Mouse (Mus musculus): ENCODE measurements at regions not wholly inside any gene's neighbourhood (a gene's known extent, or its start where the extent isn't known, plus 50 kb on each side); places are given as distances from the start of the nearest gene placed in this dataset.

DNA sequence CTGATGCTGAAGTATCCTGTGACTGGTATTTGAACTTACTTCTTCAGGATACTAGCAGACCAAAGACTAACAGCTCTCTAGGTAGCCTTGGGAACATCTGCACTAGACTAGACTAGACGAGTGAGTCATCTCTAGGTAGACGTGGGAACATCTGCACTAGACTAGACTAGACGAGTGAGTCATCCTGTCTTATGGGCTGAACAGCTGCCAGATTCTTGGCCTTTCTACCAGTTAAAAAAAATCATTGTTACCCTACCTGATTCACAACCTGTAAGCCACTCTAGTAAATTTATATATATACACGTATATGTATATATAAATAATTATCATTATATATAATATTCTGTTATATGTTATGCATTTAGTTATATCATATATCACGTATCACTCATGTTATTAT is 307.8 kb downstream of the Kctd12 start:
- in situ Hi-C loops (cut with MboI; ENCODE audit: unreplicated experiment in 2 of 2), result no loop called here

DNA sequence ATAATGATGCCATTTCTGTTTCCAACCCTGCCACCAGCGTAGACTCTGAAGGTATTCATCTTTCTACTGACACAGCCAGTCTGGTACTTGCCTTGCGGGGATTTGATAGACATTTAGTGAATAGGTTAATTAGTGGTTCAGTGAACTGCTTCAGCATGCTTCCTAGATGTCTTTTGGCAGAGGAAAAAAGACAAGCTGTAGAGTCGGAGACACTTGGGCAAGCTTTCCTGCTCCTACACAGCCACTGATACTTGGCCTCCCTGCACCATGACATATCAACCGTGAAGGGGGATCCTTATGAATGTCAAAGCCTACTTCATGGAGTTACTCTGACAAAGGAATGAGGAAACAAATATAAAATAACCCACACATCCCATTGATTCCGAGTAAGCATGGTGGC is 308.7 kb downstream of the Kctd12 start:
- in situ Hi-C loops (cut with MboI; ENCODE audit: unreplicated experiment in 2 of 2), result no loop called here

DNA sequence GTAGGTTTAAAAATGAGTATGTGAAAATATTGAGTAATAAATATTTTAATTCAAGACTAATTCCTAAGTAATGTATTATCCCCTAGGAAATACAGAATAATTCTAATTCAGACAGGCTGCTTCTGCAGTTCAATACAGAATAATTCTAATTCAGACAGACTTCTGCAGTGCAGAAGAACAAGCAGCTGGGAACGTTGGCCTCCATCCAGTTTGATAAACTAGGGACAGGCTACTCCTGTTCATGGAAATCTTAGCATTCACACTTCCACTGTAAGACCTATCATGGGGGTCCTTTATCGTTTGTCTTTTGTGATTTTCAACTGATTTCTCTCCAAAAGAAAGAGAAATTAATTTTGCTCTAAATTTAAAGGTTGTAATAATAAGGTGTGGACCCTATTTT is 319.2 kb downstream of the Kctd12 start:
- in situ Hi-C loops (cut with MboI; ENCODE audit: unreplicated experiment in 2 of 2), result no loop called here

DNA sequence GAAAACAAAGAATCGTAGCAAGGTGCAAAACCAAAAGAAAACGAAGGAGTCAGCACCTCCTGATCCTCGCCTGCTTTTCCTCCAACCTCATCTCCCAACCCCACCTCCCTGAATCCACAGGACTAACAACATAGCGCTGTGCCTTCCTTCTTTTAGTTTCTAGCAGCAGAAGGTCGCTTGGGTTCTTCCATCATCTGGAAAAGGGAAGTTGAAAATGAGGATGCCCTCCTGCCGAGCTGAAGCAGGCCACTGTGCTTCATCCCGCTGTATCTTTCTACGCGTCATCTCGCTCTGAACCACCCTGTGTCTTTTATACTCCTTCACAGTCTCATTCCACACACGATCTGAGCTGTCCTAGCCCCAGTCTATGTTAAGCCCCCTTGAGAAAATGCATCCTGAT is 322.1 kb downstream of the Kctd12 start:
- in situ Hi-C loops (cut with MboI; ENCODE audit: unreplicated experiment in 2 of 2), result no loop called here

DNA sequence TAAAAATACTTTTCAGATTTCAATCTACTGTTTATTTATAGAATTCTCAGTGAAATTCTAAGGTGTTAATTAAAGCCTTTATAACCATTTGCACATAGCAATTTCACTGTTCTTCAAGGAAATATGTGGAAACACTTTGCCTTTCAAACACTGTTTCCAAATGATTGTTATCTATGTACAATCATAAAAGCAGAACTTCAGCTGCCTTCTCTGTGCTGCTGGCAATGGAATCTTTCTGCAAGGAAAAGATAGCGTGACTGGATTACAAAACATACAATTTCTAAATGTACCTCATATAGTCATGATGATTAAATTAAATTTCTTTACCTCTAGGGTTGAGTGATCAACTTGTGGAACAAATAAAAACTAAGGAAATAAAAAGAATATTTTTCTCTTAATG is 326.2 kb downstream of the Kctd12 start:
- in situ Hi-C loops (cut with MboI; ENCODE audit: unreplicated experiment in 2 of 2), result no loop called here

DNA sequence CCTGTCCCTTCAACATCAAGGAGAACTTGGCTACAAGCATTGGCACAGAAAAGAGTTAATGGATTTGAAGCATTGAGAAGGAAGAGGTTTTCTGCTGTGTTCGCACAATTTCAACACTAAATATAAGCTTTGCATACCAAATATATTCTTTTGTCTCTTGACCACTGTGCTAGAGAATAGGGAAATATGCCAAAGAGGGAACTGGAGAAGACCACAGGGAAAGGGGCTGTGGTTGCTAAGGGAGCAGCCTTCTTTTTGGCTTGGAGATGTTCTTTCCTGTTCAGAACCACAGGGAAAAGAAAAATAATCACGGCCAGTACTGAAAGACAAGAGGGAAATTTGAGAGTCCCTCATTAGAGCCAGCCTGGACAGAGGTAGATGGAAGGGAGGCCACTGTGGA is 352.8 kb downstream of the Kctd12 start:
- in situ Hi-C loops (cut with MboI; ENCODE audit: unreplicated experiment in 2 of 2), result no loop called here

DNA sequence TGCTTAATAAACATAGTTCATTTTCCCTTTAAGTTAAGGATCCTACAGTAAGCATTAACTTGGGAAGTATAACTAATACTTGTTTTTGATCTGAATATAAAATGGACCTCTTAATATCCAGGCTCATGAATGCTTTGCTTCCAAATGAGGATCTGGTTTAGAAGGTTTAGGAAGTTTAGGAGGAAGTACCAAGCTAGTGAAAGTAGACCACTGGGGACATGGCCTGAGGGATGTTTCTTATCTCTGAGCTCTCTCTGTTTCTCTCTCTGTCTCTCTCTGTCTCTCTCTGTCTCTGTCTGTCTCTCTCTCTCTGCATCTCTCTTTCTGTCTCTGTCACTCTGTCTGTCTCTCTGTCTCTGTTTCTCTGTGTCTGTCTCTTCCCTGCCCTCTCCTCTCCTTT is 360.9 kb downstream of the Kctd12 start:
- in situ Hi-C loops (cut with MboI; ENCODE audit: unreplicated experiment in 2 of 2), result no loop called here

DNA sequence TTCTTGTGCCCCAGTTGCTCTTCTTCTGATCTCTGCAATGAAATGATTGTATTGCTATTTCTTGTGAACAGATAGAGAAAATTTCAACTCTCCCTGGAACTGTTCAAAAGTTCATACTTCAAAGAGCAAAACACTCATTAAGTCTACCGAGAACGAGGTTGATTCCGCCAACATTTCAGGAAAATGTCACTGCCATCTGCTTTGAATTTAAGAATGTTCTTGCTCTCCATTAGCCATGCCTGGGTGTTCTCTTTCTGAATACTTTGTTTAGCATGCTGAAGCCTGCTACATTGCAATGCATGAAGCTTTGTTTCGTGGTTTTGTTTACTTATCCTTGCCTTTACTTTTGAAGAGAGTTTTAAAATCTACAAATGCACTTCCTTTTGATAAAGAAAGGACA is 363.4 kb downstream of the Kctd12 start:
- in situ Hi-C loops (cut with MboI; ENCODE audit: unreplicated experiment in 2 of 2), result no loop called here

DNA sequence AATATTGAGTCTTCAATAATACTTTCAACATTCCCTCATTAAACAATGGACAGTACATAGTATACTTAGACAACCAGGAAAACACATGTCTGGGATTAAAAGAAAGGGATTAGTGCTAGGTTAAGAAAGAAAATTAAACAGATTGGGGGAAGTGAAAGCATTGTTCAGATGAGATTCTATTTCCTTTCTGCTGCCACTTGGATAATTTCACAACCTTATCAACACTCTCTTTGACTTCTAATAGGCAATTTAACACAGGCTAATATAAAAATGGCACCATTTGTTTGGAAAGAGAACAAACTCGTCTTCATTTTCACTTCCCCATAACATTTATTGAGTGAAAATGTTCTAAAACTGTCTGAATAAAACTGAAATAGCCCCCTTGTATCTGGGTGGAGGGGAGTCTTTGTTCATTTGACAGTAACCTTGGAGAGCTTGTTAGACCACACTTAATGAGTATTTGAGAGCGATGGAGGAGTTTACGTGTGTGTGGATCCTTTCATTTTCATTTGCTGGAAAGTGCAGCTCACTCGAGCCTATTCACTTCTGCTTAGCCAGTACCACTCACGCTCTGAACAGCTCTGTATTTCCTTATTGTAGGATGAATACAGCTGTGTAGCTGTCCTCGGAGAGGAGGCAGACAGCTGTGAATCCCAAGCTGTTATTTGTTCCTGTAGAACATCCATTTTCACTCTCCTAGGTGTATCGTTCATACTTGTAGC is 366.7 kb downstream of the Kctd12 start:
- in situ Hi-C loops (cut with MboI; ENCODE audit: unreplicated experiment in 2 of 2), result no loop called here

DNA sequence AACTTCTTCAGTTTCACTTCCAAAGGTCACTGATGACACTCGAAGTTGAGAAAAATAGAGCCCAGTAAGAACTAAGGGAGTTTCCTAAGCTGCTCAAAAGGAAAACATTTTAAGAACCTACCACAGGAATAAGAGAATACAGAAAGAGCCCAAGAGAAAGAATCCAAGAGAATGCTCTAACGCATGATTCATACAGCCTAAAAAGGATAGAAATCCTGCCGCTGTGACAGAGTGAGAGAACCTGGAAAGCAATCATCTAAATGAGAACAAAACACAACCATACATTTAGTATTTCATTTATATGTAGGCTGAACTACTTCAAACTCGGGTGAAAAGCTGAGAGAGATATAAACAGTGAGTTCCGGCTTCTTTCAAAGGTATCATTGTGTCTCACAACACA is 376.4 kb downstream of the Kctd12 start:
- in situ Hi-C loops (cut with MboI; ENCODE audit: unreplicated experiment in 2 of 2), result no loop called here

DNA sequence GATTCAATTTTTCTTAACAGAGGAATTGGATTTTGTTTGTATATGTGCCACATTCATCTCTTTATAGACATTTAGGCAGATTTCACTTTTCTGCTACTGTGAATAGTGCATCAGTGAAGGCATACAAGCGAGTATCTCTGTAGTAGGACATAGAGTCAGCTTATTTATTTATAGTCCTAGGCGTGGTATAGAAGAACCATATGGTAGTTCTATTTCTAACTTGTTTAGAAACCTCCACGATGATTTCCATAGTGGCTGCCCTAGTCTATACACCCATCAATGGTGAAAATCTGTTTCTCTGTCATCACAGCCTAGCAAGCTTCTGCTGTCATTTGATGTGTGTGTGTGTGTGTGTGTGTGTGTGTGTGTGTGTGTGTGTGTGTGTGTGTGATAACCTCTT is 387.6 kb downstream of the Kctd12 start:
- in situ Hi-C loops (cut with MboI; ENCODE audit: unreplicated experiment in 2 of 2), result no loop called here

DNA sequence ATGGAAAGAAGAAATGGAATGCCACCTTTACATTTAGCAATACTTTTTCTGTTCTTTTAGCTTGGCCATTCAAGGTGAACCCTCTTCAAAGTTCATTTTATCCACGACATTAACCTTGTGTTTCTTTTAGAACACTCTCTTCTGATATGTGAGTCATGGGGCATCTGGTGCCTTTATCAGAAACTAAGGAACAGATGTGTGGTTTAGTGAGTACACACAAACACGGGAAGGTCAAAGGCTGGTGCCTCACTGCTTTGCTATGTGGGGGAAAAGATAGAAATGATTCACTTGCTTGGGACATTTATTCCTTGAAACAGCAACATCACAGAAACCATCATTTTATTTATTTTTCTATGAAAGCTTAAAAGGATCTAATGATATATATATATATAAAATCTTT is 428.7 kb downstream of the Kctd12 start:
- in situ Hi-C loops (cut with MboI; ENCODE audit: unreplicated experiment in 2 of 2), result no loop called here

DNA sequence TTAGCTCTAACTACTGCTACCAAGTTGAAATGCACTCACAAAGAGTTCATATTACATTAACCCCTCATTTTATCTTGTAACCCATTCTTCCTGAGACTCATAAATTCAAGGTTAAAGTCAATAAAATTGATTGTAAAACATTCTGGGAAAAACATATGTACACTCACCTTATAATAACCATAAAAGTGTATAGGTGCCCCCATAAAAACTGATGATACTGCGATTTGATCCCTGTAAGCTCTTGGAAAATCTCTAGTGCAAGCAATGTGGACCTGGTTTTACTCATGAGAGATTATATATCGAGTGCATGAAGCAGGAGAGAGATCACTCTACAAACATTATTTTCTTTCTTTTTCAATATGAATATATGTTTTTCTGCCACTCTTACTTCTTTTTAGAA is 429.8 kb downstream of the Kctd12 start:
- in situ Hi-C loops (cut with MboI; ENCODE audit: unreplicated experiment in 2 of 2), result no loop called here

DNA sequence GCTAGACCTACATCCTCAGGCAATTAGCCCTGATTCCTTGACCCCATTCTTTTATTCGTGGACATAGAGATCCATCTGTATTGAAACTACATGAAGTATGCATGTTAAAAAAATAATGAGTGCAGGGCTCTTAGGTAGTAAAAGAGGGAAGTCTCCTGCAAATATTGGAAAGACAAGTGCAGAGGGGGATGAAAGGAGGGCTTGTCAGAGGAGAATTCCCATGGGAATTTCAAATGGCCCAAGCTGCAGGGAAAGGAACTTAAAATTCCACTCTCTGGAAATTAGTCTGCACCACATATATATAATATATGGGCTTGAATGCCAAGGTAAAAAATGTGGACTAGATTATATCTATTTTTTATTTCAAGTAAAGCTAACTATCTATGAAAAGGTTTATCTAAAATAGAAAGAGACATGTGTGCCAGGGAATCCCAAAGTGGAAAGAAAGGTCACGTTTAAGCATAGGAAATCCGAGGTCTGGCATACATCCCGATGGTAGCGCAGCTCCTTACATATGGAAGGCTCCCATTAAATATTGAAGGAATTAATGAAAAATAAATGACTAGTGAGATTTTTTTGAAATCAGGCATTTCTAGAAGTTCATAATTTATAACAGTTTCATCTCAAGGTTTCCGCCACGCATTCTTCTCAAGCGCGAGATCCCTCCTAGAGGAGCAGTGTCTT is 457.4 kb downstream of the Kctd12 start:
- in situ Hi-C loops (cut with MboI; ENCODE audit: unreplicated experiment in 2 of 2), result loop anchor here in 1 of 2 experiments (10.0 to 25.0 kb wide), 2 partner anchors 260 to 913 kb away; partner anchors contain the start of gene Tbc1d4

DNA sequence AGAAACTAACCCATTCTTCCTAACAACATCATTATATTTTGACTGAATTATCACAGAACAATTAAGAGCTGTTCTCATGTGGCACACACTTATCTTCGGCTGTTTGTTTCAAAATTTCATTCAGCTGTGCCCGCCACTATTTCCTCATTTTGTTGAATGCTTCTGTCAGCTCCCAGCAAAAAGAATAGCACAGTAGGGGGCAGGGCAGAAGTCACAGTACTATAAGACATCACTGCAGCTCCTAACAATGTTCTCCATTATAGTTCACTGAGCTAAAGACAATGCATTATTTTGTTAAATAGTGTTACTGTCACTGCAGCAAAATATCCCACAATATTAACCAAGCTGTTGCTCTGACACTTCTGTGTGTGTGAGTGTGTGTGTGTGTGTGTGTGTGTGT is 465.7 kb downstream of the Kctd12 start:
- in situ Hi-C loops (cut with MboI; ENCODE audit: unreplicated experiment in 2 of 2), result loop anchor here (5.0 to 25.0 kb wide), 5 partner anchors 734 to 992 kb away; partner anchors contain the start of gene Tbc1d4 (in 1 of the 2)

DNA sequence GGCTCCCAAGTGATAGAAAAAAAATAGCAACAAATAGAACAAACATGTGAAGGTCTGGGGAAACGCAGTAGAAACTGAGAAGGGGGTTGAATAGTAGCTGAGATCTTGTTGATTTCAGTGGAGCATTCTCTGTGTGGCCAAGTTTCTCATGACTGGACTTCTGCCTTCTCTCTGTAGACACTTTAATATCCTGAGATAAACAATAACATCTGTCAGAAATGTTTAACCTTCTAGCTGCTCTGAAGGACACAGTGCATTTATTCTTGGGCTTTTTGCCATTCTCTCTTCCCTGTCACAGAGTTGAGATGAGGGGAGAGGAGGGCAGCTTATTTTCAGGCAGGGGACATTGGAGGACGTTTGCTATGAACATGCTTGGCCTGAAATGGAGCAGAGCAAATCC is 467.9 kb downstream of the Kctd12 start:
- in situ Hi-C loops (cut with MboI; ENCODE audit: unreplicated experiment in 2 of 2), result loop anchor here (5.0 to 25.0 kb wide), 8 partner anchors 468 to 997 kb away; partner anchors contain the start of genes Kctd12 (in 1 of the 2) and Tbc1d4 (in 1 of the 2)

DNA sequence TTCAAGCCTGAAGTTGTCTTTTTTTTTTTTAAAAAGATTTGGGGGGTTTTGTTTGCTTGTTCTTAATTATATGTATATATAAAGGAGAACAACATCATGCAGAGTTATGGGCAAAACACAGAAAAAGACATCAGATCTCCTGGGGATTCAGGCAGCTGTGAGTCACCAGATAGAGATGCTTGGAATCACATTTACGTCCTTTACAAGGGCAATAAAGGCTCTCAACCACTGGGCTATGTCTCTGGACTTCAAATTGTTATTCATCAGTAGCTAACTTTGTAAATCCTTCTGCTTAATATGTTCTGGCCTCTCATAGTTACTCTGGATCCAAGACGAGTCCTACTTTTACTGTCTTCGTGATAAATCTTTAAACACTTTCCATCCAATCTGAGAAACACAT is 469.8 kb downstream of the Kctd12 start:
- in situ Hi-C loops (cut with MboI; ENCODE audit: unreplicated experiment in 2 of 2), result loop anchor here (5.0 to 25.0 kb wide), 8 partner anchors 470 to 995 kb away; partner anchors contain the start of genes Kctd12 (in 1 of the 2) and Tbc1d4 (in 1 of the 2)

DNA sequence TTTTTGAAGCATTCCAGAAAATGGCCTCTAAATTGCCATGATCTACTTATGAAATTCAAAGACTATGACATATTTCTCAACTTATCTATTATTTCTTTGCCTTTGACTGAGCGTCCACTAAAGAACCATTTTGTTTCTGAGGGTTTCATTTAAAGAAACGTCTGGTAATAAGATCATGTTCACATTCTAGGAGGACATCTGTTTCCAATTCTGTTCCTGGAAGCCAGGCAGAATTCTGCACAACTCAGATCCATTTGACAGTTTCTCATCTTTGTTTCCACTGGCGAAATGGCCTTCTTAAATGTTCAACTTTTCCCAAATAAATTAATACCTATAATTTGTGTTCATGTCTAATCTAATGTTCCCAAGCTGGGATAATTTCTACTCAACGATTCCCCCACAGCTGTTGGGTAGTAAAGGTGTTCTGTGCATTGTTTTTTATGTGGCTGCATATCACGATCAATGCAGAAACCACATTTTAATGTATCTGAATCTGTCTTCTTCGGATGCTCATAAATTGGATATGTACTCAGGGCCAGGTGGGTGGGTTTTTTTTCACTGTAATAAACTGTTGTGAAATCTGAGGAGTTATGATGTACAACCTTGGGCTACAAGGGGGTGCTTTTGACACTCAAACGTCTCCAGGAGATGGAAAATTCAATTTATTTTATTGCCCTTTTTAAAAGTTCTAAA is 470.6 kb downstream of the Kctd12 start:
- in situ Hi-C loops (cut with MboI; ENCODE audit: unreplicated experiment in 2 of 2), result loop anchor here (5.0 to 25.0 kb wide), 8 partner anchors 470 to 995 kb away; partner anchors contain the start of genes Kctd12 (in 1 of the 2) and Tbc1d4 (in 1 of the 2)

DNA sequence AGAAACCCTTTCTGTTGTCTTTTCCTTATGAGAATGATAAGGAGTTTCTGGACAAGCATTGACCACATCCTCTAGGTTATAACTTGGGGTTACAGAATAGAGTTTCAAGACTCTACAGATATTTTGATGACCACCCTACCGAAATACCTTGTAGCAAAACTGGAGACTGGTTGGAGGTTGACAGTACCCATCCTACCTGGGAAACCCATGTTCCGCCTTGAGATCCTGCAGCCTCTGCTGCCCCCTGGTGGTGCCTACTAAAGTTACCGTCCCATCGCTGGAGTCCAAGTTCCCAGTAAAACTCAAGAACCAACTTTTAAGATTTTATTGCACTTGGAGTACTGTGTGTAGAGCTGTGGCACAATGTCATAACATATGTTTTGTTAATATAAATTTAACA is 472.1 kb downstream of the Kctd12 start:
- in situ Hi-C loops (cut with MboI; ENCODE audit: unreplicated experiment in 2 of 2), result loop anchor here (5.0 to 25.0 kb wide), 8 partner anchors 472 to 993 kb away; partner anchors contain the start of genes Kctd12 (in 1 of the 2) and Tbc1d4 (in 1 of the 2)

DNA sequence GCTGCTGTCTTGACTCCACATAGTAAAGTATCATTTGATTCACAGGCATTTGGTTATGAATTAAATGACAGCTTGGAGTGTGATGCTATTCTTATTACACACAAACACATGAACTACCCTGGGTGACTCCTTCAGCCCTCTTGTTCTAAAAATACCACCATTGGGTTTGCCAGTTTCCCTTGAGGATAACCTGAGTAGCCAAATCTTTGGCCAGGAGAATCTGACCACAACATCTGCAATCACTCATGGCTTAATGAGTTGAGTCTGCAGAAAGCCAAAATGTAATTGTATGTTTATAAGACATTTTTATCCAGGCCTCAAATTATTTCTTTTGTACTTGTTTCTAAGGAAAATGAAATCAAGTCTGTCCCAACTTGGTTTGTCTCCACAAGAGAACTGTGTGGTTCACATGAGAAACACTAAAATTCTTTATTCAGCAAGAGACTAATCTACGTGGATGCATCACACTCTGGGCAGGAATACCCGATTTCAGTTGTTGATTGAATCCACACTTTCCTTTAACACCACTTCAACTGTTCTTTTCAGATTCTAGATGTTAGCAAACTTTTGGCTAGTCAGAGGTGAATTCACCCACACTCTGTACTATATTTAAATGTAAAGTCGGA is 476.6 kb downstream of the Kctd12 start:
- in situ Hi-C loops (cut with MboI; ENCODE audit: unreplicated experiment in 2 of 2), result loop anchor here in 1 of 2 experiments (10.0 to 25.0 kb wide), 2 partner anchors 479 to 894 kb away; partner anchors contain the start of genes Kctd12 and Tbc1d4

DNA sequence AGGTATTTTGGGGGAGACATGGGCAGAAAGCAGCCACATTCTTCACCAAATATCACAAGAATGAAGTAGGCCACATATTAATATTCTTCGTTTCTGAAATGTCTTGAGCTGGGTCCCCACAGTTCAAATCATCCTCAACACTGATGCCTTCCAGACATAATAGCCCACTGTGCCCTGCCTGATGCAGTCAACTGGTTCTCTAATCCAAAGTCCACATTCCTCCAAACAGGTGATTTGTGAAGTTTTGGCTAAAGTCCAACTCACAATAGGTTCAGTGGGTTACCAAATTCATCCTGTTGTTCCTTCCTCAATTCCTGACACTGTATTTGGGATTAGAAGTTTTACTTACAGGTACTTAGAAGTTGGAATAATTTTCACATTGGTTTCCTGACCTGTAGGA is 485.3 kb downstream of the Kctd12 start:
- in situ Hi-C loops (cut with MboI; ENCODE audit: unreplicated experiment in 2 of 2), result no loop called here

All from v-Abl transformed pro-B cells (cell line).